Mouse (Mus musculus): ENCODE data around the gene Kcnk3.

Kcnk3 gene

DNA sequence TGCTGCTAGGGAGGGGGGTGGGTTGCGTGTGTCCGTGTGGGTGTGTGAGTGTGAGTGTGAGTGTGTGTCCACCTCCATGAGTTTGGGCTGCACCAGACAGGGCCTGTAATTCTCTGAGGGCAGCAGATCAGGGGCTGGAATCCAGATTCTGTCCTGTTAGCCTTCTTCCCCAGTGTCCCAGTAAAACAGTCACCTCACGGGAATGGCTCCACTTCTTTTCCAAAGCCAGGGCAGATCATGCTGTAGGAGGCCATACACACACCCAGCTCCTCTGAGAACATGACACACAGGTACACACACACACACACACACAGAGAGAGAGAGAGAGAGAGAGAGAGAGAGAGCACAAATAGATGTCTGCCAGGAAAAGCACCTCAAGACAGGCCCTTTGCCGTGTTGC, 1.1 kb downstream of the Kcnk3 start:
- no peak for DNase-seq

DNA sequence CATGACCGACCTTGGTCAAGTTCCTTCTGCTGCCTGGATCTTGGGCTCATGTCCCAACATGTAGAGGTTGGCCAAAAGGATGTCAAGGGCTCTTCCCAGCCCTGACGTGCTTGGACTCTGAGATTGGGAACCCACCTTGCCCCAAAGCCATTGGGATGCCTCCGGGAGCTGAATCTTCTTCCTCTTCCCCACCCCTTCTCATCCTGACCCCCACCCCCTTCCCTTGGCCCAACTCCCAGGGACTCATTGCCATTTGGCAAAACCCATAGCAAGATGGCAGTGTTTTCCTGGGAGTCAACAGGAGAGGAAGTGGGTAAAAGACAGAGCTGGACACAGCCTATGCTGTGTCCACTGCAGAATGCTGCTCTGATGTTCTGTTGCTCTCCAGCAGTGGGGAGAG, 1.6 kb downstream of the Kcnk3 start:
- DNase-seq: no peak

DNA sequence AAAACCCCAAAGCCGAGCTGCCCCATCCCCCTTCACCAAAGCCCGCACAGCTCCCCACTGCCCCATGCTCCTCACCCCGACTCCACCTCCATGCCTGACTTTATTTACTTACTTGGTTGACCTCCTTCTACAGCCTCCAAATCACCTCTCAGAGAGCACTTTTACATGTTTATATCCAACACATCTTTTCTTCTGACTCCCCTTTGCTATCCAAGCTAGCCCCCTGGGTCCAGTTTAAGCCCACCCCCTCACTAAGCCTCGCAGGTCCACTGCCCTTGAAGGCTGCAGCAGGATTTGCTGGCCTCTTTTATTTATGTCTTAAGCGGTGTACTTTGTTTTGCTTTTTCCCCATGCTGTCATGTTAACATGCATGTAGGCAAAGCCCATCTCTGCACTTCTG, 2.3 kb downstream of the Kcnk3 start:
- DNase-seq: no peak

DNA sequence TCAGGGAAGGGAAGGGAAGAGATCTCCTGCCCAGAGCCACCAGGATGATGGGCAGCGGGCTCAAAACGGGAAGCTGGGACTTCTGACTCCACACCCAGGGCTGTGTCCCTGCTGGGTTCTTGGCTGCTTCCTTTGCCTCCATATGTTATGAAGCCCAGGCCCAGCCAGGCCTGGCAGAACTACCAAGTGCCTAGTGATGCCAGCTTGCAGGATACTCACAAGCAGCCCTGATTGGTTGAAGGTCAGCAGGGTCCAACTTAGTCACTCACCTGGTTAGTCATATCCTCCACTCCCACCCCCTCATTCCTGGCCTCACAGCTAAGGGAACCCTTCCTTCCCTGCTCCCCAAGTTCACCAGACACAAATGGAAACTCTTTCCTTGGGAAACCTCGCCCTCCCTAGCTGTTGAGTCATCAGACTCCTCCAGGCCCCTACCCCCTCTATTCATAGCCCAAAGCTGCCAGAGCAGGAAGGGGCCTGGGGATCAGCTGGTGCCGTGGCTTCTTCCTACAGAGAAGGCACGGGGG, 3.3 kb downstream of the Kcnk3 start:
- DNase-seq: no peak

DNA sequence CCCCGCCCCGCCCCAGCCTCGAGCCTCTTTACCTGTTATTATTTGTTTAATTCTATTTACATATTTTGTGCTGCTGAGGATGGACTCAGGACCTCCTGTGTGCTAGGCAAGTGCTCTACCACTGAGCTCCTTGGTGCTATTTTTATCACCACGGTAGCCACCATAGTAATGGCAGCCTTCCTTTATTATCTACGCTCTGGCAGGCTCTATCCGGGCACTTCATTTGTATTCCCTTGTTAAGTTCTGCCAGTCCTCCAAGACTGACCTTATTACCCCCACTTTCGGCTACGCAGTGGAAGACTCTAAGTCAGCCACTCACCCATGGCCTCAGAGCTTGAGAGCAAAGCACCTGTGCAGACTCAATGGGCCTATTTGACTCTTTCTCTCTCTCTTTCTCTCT, 3.8 kb downstream of the Kcnk3 start:
- no peak for DNase-seq

DNA sequence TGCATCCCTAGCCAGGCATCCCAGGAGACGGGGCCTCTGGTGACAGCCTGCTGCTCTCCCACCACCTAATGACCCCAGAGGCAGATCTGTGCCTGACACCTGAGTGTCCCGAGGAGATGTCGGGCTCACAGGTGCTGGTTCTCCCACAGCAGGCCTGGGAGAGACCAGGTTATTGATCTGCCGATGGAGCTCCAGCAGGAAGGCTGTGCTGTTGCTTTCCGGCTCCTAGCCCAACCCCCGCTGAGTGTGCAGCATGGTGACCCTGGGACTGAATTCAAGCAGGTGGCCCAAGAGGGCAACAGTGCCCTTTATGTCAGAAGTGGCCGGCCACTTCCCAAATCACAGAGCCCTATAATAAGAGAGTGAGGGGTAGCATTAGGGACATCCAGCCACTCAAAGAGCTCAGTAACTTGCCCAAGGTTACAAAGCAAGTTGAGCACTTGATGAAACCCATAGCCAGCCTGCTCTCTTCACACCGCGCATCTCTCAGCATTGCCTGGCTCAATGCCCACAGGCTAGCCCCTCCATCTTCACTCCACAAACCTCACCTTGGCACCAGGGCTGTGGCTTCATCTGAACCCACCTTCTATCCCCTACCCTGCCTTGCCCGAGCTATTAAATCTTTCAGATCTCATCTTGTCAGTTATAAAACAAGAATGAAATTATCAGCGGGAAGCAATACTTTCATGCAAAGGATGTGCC, 4.5 kb downstream of the Kcnk3 start:
- no peak for DNase-seq

DNA sequence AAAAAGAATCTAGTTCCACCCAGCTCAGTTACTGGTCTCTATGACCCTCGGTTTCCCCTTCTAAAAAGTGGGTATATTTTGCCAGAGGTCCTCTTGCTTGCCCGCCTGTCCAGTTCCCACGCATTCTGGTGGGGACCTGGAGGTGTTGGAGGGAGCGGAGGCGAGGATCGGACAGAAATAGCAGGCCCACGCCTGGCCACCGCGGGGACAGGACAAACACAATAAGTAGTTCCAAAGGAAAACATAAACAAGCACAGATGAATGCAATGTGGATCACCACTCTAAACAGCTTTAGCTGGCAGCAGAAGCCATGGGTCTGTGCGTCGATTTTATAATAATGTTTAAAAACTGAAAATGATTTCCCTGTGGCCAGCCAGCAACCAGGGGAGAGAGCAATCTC, 5.4 kb downstream of the Kcnk3 start:
- DNase-seq: no peak

DNA sequence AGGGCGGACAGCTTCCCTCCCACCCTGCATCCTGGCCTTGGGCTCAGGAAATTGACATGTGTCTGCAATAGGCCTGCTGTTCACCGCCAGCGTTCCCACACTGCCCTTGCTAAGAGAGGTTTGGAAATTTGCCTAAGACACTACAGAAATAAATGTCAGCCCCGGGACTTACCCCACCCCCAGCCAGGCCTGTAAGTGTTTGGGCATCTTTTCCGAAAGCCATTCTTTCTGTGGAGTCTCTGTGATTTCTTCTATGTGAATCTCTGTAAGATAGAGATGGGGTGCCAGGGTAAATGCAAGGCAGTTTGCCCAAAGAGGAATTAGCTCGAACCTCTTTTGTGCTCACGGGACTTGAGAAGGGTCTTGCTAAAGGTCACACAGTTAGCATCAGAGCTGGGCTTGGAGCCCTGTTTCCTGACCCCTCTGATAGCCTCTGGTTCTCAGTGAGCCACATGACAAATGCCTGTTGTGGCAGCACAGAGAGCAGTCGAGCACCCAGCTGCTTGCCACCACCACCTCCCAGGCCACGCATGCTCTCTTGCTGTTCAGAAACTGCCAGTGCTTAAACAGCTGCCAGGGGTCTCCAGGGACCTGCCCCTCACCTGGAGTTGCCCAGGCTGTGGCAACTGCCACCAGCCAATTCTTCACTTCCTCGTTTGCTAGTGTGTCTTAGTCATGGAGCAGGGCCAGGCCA, 6.0 kb downstream of the Kcnk3 start:
- no peak for DNase-seq

DNA sequence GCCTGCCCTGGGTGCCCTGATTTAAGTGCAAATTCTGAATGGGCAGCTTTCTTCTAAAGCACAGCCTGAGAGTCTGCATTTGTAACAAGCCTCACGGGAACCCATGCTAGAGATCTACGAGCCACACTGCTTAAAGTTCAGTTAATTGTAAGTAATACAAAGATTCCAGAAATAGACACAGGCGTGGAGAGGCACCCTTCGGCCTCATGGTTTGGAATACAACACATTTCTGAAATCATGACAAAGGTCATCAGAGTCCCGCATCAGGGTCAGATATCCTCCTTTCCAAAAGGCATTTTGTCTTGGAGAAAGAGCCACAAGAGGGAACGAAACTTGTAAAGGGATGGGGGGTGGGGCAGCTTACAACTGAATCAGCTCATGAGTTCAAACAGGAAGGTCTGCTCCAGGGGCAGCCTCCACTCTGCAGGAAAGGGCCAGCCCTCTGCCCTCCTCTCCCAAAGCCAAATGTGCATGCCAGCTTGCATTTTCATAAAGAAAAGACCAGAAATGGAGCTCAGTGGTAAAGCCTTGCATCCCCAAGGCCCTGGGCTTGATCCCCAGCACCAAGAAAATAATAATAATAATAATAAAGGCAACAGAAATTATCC, 7.1 kb downstream of the Kcnk3 start:
- DNase-seq: no peak

DNA sequence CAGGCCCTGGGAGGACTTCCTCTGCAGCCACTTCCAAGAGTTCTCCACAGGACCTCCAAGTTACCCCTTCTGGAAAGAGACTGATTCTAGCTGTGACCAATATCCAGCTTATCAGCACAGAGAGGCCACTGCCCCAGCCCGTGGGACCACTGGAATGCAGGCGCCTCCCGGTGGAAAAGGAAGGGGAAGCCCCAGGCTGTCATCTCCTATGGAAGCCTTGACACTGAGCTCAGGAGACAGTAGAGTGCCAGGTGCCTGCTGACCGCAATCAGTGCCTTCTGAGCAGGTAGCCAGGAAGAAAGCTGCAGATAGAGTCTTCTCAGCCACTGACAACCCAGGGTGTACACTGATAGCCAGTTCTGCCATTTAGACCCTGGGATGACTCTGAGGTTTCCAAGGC, 13.4 kb downstream of the Kcnk3 start:
- DNase-seq: no peak

DNA sequence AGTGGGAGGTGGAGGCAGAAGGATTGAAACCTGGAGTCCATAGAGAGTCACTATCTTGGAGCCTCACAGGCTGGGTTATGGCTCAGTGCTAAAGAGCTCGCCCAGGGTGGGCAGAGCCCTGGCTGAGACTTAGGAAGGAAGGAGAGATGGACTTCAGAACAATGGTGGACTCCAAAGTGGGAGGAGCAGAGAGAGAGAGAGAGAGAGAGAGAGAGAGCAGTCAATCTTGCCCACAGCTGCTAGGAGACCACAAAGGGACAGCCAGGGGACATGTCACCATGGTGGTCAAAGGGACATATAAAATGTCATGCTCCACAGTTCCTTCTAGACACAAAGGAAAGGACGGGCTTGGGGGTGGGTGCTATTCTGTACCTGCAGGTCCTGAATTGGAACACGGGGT, 15.3 kb downstream of the Kcnk3 start:
- no peak for DNase-seq

DNA sequence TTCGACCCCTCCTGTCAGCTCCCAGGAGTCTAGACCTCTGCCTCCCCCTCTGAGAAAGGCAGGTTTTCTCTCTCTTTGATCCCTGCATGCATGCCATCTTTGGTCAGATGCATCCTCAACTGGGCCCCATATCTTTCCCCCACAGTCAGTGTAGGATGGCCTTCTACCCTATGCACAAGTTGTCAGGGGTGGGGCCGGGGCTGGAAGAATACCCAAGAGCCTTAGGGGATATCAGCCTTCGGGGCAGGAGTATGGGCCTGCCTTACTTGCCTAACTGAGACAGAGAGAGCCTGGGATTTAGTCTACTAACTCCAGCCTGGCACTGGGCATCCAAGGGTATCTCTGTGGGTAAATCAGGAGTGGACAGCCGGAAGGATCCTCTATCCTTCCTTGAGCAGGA, 16.0 kb downstream of the Kcnk3 start:
- no peak for DNase-seq

DNA sequence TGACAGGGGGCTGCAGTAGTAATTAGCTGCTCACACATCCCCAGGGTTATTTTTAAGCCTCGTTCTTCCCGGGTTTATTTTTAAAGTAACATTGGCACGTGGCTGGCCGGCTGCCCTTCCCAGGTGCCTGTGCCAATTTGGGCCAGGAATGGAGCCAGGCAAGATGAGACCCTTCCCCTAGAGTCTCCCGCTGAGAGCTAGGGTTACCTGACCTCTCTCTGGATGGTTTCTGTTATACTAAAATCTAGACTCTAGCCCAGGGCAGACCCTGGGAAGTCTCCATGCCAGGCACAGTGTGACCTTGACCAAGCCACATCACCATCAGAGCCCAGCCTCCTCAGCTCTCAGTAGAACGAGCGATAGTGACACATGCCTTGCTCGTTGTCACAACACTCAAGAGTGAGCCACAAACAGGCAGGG, 16.8 kb downstream of the Kcnk3 start:
- DNase-seq: no peak

DNA sequence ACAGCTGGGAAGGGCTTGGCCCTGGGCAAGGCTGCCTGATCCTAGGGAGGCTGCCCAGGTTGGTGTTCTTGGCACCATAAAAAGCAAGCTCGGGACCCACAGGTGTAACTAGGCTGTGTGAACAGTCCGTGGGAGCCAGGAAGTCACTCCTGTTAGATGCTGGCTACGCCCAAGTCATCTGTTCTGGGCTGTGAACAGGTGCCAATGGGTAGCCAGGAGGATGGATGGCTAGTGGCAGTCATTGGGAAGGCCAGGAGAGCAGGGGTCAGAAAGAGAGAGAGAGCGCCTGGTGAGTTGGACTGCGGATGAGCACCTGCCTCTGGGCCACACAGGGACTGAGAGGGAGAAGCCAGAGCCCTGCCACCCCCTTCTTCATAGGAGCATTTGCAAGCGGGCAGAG, 17.7 kb downstream of the Kcnk3 start:
- no peak for DNase-seq

DNA sequence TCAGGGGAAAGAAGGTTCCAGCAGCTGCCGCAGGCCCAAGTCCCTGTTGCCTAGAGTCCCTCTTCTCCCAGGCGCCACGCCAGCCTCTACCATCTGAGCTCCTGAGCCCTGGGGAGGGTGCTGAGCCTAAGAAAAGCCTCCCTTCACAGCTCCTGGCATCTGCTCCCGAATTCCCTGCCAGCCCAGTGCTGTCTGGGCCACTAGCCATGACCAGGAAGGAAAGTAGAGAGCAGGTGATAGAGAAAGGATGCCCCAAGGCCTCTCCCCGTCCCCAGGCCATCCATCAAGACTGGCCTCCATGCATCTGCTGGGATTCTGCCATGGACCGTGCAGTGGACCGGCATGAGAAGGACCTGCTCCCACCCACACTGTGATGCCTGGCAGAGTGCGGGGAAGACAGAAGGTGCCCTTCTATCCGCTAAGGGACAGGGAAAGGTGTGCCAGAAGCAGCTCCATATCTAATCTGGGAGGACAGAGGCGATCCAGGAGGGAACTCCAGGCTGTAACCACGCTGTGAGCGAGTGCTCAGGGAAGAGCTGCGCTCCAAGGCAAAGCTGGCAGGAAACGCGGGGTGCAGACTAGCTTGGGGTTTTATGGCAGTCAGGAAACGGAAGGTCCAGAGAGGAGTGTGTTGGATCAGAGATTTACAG, 18.6 kb downstream of the Kcnk3 start:
- DNase-seq: no peak

DNA sequence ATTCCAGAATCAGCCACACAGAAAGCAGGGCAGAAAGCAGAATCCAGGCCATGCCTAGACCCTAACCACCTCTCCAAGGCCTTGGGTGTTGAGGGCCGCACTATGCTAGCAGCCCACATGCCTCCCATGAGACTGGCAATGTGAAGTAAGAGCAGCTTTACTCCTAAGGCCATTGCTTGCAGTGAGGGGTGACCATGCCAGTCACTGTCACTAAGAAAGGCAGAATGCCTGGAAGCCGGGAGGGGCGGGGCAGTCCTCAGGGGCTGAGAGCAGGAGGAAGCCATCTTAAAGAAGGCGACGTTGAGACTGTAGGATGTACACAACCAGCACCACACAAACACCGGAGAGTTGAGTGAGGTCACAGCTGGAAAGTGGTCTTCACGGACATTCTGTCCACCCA, 21.1 kb downstream of the Kcnk3 start:
- no peak for DNase-seq

DNA sequence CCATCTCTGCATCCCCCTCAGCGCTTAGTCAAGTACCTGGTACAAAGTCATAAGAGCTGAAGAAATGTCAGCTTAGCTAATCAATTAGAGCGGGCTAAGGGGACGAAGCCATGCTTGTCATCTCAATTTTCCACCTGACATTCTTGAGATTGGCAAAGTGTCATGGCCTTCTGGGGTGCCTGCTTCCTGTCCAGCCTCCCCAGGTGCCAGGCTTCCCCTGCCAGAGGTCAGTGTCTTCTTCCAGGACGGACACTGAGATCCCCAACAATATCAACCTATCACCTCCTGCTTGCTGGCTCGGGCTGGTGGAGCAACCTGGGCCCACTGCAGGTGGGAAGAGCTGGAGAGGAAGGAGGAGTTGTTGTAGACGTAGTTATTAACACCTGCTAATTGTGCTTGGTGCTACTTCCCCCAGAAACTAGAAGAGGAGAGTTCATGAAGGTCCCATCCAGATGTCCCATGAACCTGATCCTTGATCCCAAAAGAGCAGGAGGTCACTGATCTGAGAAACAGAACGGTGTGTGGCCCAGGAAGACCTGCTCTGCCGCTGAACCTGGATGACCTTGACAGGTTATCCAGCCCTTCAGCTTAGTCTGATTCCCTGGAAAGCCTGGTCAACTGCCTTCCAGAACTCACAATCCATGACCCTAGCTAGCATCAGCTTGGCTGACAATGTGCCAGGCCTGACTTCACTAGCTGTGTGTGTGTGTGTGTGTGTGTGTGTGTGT, 22.1 kb downstream of the Kcnk3 start:
- DNase-seq: no peak

DNA sequence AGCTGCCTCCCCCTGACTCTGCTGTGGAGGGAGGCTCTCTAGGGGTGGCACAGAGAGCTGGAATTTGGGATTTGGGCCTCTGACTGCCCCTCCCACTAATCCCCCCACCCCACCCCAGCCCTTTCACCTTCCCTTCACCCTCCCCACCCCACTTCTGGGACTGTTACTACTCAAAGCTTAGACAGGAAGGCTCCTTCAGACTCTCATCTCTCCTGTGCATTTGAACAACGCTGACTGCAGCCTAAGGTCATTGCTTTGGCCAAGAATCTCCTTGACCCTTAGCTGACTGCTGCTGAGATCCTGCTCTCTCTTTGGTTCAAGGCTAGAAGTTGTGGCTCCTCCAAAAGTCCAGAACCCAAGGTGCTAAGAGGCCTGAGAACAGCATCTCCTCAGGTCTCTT, 23.1 kb downstream of the Kcnk3 start:
- no peak for DNase-seq

DNA sequence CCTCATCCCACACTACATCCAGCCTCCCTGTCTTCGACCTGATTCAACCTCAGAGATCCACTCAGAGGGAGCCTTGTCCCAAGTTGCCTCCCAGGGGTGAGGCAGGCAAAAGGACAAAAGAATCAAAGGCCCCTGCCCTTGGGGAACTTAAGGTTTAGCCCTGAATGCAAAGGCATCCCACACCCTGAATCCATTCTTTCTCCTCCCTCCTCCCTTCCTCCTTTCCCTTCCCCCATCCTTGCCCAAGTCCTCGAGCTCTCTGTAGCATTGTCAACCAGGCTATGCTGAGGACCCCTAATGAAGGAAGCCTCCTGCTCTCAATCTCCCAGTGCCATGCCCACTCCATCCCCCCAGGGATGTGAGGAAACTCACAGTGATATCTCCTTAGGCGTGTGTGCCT, 23.7 kb downstream of the Kcnk3 start:
- DNase-seq: no peak

DNA sequence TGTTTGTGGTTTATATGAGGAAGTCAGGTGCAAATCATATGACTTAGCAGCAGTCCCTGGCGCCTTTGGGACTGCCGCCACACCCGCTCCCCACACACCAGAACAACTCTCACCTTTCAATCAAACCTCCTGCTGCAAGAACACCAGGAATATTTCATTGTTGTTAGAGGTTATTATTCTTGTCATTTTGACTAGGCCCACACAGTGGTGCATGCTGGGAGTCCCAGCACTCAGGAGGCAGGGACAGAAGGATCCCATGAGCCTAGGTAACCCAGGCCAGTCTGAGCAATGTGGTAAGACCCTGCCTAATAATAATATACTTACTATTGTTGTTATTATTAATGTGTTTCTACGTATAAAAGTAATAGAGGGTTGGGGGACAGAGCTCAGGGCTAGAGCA, 24.6 kb downstream of the Kcnk3 start:
- no peak for DNase-seq

DNA sequence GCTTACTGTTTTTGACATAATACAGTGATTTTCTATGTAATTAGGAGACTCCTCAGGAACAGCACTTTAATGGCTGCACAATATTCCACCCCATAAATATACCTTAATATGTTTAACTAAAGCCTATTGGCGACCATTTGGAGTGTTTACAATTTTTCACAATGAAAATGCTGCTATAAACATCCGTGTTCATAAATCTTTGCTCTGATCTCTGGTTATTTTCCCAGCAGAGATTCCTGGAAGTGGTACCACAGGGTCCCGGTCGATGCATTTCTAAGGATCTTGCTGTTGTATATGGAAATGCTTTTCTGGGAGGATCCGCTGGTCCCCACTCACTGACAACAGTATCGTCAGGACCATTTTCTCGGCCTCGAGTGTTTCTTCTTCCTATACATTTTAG, 25.3 kb downstream of the Kcnk3 start:
- no peak for DNase-seq

DNA sequence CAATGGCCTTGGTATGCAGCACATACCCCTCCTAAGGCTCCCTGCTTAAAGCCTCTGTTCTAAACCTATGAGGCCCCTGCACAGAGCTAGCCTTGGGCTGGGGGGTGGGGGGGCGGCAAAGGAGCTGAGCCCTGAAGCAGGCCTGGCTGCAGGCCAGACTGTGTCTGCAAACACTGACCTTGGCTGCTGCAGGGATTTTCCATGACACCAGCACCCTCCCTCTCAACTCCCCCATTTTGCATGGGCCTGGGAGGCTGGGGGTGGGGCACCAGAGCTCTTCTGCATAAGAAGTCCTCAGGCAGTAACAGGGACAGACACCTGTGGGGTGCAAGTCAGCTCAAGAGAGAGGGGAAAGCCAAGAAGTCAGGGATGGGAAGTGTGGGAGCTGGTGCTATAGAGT, 26.3 kb downstream of the Kcnk3 start:
- no peak for DNase-seq

DNA sequence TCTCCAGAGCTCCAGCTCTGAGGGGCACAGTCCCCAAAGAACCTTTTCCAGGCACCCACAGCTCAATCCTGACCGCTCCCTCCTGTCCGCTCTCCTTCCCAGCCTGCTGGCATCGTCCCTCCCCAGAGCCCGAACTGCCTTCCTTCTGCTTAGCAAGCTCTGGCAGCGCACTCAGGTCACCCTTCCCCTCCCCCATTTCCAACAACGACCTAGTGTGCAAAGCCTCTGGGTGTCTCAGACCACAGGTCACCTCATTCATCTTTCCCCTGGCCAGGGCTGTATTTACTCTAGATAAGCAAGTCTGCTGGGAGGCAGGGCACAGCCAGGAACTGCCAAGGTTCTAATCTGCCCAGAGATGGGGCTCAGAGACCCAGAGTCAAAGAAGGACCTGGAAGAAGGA, 27.4 kb downstream of the Kcnk3 start:
- DNase-seq: no peak
